Mouse (Mus musculus) forebrain, embryonic 13.5 days (tissue): ENCODE data around the gene Borcs5. TPM values are rescaled to one million over a fixed set of nuclear protein-coding genes. Genes with fewer than 3 reads are reported as not detected.

Experiments
- ATAC-seq: fragments of 200-750 bp; cut with Nextera tagmentation; 2 replicates; pipeline ENCODE4 v1.8.0; 2017
- H3K27ac ChIP-seq: fragments of 300-500 bp; sonication (generic); 2 replicates; pipeline ENCODE4 v1.5.1; 2015; ENCODE audit warnings: inconsistent platforms, mild to moderate bottlenecking, moderate library complexity
- H3K27me3 ChIP-seq: fragments of 300-500 bp; sonication (generic); 2 replicates; pipeline ENCODE4 v1.6.1; 2015; ENCODE audit warnings: mild to moderate bottlenecking, inconsistent platforms
- H3K36me3 ChIP-seq: fragments of 300-500 bp; sonication (generic); 2 replicates; pipeline ENCODE4 v1.6.1; 2015; ENCODE audit warnings: mild to moderate bottlenecking, inconsistent platforms; ENCODE audit not compliant: poor library complexity, severe bottlenecking
- H3K4me1 ChIP-seq: fragments of 300-500 bp; sonication (generic); 2 replicates; pipeline ENCODE4 v1.6.1; 2015; ENCODE audit warnings: inconsistent platforms
- H3K4me2 ChIP-seq: fragments of 300-500 bp; sonication (generic); 2 replicates; pipeline ENCODE4 v1.6.1; 2015; ENCODE audit warnings: inconsistent platforms, mild to moderate bottlenecking, moderate library complexity
- H3K4me3 ChIP-seq: fragments of 300-500 bp; sonication (generic); 2 replicates; pipeline ENCODE4 v1.5.1; 2015; ENCODE audit warnings: mild to moderate bottlenecking, inconsistent platforms
- H3K9ac ChIP-seq: fragments of 300-500 bp; sonication (generic); 2 replicates; pipeline ENCODE4 v1.6.1; 2015; ENCODE audit warnings: mild to moderate bottlenecking, inconsistent platforms
- H3K9me3 ChIP-seq: fragments of 300-500 bp; sonication (generic); replicated peaks from 2 replicates; pipeline ENCODE4 v1.6.1; 2016; ENCODE audit warnings: inconsistent platforms
- WGBS: fragments of 180-500 bp; shearing (Covaris S2); methylation state at CpG from one replicate; pipeline ENCODE4 v1.1.7; 2015; 5-methylcytosine and 5-hydroxymethylcytosine counted together
- polyA plus RNA-seq: library from polyadenylated mRNA; unstranded; fragments of >200 nt; fragmentation: Nextera tagmentation; extraction: Ambion mirVana; gene quantifications from 2 replicates; pipeline ENCODE4 v1.2.1, GENCODE M21; 2015

Borcs5 gene
- 35.5 and 40.2 TPM in 2 replicates for polyA plus RNA-seq

DNA sequence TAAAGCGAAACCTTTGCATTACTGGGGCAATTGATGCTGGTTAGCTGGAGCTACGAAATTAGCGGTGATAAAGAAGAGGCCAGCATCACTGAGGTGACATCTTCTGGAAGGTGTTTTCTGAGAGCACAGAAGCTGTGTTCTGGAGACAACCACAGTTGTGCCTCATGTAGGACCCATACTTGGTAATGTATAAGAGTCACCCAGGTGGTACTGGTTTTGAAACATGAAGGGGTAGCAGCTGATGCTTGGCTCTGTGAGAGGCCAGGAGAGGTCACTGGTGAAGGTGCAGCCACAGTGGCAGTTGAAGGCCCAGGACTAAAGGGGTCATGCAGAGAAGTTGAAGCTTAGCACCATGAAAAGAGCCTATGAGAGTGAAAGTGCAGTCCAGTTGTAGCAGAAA lies at the start of gene Borcs5:
Gene Borcs5, plus strand, starts transcription at position 301 of the 400 bp plus-strand sequence.
- 93% methylated on average over 3 of the region's 3 CpGs for WGBS
- no peak within 1 kb of the TSS for H3K27ac ChIP-seq
- H3K4me3 ChIP-seq = no peak within 1 kb of the TSS

DNA sequence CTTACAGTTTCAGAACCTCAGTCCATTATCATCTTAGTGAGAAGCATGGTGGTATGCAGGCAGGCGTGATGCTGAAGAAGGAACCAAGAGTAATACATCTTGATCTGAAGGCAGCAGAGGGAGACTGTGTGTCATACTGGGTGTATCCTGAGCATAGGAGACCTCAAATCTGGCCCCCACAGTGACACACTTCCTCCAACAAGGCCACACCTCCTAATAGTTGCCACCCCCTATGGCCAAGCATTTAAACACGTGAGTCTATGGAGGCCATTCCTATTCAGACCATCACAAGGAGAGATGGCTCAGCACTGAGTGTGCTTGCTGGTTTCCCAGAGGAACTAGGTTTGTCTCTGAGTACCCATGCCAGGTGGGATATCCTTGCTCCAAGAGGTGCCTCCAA lies 47.7 kb upstream of the Borcs5 start:
- Histone ChIP-seq H3K27me3 (no peaks in the 10 kb centered on the region), H3K4me1 (no peaks in the 10 kb centered on the region), H3K36me3 (no peaks in the 10 kb centered on the region), H3K9me3 (no peaks in the 10 kb centered on the region), H3K4me2 (no peak overlapping the region), H3K27ac (no peak overlapping the region), H3K4me3 (no peak overlapping the region), H3K9ac (no peak overlapping the region)
- 82% methylated on average over 2 of the region's 2 CpGs for WGBS
- ATAC-seq = no peak

More for the DNA sequence above, at the start of gene Borcs5:
- H3K9me3 ChIP-seq = no peaks in the 10 kb centered on the region
- H3K27me3 ChIP-seq = no peaks in the 10 kb centered on the region
- peaks cover 11% of the 10 kb centered on the region; the same call in 1 of the 2 replicates for H3K4me1 ChIP-seq
- ATAC-seq = no peak
- no peaks in the 10 kb centered on the region; the same call in 1 of the 2 replicates for H3K36me3 ChIP-seq
- no peak within 1 kb of the TSS for H3K9ac ChIP-seq
- no peak within 1 kb of the TSS for H3K4me2 ChIP-seq

DNA sequence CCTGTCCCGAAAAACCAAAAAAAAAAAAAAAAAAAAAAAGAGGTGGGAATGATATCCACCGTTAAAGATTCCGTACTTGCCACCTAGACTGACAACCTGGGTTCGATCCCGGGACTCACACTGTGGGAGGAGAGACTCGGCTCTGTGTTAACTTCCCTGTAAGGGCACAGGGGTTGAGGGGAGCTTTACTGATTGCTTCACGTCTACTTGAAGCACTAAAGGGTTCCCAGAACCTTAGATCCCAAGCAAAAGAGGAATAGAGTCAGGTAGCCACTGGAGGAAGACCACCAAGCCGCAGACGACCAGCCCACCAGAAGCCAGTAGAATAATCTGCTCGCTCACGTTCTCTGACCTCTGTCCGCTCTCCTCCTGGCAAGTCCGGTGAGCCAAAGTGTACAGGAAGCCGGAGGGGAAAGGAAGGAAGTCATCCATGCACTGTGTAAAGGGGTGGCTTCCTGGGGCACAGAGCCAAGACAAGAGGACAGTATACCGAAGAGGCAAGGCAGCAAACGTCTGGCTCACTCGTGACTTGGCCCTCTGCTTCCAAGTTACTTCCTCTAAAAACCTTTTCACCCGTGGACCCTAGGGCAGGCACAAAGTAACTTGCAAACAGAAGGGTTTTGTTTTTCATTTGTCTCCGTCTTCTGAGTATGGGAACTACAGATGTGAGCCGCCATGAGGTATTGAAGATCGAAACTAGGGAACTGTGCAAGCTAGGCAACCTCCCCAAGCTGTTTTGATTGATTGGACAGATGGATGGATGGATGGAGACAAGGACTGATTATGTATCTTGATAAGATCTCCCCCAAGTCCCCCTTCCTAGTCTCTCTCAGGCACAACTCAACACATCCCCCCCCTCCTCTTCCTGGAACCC lies 44.5 kb upstream of the Borcs5 start:
- Histone ChIP-seq H3K27ac (no peak overlapping the region), H3K36me3 (no peaks in the 10 kb centered on the region), H3K4me3 (no peak overlapping the region), H3K27me3 (no peaks in the 10 kb centered on the region), H3K9ac (no peak overlapping the region), H3K4me2 (no peak overlapping the region), H3K4me1 (no peaks in the 10 kb centered on the region), H3K9me3 (no peaks in the 10 kb centered on the region)
- ATAC-seq = no peak
- WGBS = 90% methylated on average over 20 of the region's 21 CpGs

DNA sequence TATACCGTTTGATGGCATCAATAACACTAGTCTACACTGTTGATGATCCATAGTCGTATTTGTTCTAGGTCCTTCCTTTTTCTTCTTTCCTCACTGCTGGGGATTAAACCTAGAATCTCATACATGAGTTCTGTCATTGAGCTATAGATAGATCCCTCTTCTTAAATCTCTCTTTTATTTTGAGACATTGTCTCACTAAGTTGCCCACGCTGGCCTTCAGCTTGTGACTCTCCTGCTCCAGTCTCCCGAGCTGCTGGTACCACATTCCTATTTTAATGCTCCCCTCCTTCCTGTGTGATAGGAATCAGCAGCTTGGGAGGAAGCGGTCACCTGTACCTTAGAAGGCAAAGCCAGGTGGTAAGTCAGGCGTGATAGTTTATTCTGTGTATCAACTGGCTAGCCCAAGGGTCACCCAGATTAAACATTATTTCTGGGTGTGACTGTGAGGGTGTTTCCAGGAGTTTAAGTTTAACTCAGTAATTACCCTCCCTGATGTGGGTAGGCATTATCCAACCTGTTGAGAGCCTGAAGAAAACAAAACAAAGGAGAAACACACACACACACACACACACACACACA lies 41.6 kb upstream of the Borcs5 start:
- 91% methylated on average over 6 of the region's 6 CpGs for WGBS
- no peaks in the 10 kb centered on the region for H3K9me3 ChIP-seq
- ATAC-seq = no peak

GRCm38 (mm10) chr6:134599239-134599638 lies 40.1 kb upstream of the Borcs5 start:
- H3K27ac ChIP-seq = no peak overlapping the region
- no peaks in the 10 kb centered on the region for H3K27me3 ChIP-seq
- H3K4me3 ChIP-seq = no peak overlapping the region
- no peaks in the 10 kb centered on the region for H3K36me3 ChIP-seq
- no peak for ATAC-seq
- H3K9ac ChIP-seq = no peak overlapping the region
- no peaks in the 10 kb centered on the region for H3K9me3 ChIP-seq
- 67% methylated on average over 1 of the region's 1 CpGs for WGBS
- no peaks in the 10 kb centered on the region for H3K4me1 ChIP-seq
- no peak overlapping the region for H3K4me2 ChIP-seq

More for the DNA sequence above, 41.6 kb upstream of the Borcs5 start:
- Histone ChIP-seq H3K9ac (no peak overlapping the region), H3K27ac (no peak overlapping the region), H3K4me3 (no peak overlapping the region), H3K4me2 (no peak overlapping the region), H3K27me3 (no peaks in the 10 kb centered on the region), H3K4me1 (no peaks in the 10 kb centered on the region), H3K36me3 (no peaks in the 10 kb centered on the region)

- Histone ChIP-seq H3K4me2 (no peak overlapping the region), H3K9ac (no peak overlapping the region), H3K4me1 (no peaks in the 10 kb centered on the region), H3K9me3 (no peaks in the 10 kb centered on the region), H3K36me3 (no peaks in the 10 kb centered on the region), H3K27me3 (no peaks in the 10 kb centered on the region), H3K27ac (no peak overlapping the region), H3K4me3 (no peak overlapping the region)
- ATAC-seq = no peak
- WGBS = 60% methylated on average over 7 of the region's 7 CpGs
Measured at GRCm38 (mm10) chr6:134601130-134601529, 38.2 kb upstream of the Borcs5 start.

GRCm38 (mm10) chr6:134601766-134602165 lies 37.5 kb upstream of the Borcs5 start:
- Histone ChIP-seq H3K4me3 (no peak overlapping the region), H3K9me3 (no peaks in the 10 kb centered on the region), H3K4me2 (no peak overlapping the region), H3K36me3 (no peaks in the 10 kb centered on the region), H3K4me1 (no peaks in the 10 kb centered on the region), H3K27me3 (no peaks in the 10 kb centered on the region), H3K27ac (no peak overlapping the region), H3K9ac (no peak overlapping the region)
- 66% methylated on average over 3 of the region's 3 CpGs for WGBS
- no peak for ATAC-seq

GRCm38 (mm10) chr6:134602371-134603003 lies 36.8 kb upstream of the Borcs5 start:
- Histone ChIP-seq H3K27me3 (no peaks in the 10 kb centered on the region), H3K27ac (no peak overlapping the region), H3K9me3 (no peaks in the 10 kb centered on the region), H3K9ac (no peak overlapping the region), H3K4me3 (no peak overlapping the region), H3K4me2 (no peak overlapping the region), H3K36me3 (no peaks in the 10 kb centered on the region), H3K4me1 (no peaks in the 10 kb centered on the region)
- no peak for ATAC-seq
- 66% methylated on average over 10 of the region's 10 CpGs for WGBS

- H3K9ac ChIP-seq = no peak overlapping the region
- no peaks in the 10 kb centered on the region for H3K4me1 ChIP-seq
- H3K4me2 ChIP-seq = no peak overlapping the region
- no peak overlapping the region for H3K27ac ChIP-seq
- H3K36me3 ChIP-seq = no peaks in the 10 kb centered on the region
- 96% methylated on average over 3 of the region's 3 CpGs for WGBS
- no peaks in the 10 kb centered on the region for H3K27me3 ChIP-seq
- no peak overlapping the region for H3K4me3 ChIP-seq
- H3K9me3 ChIP-seq = no peaks in the 10 kb centered on the region
- ATAC-seq = no peak
Measured at GRCm38 (mm10) chr6:134605196-134605595, 34.1 kb upstream of the Borcs5 start.

- H3K27me3 ChIP-seq = no peaks in the 10 kb centered on the region
- no peak overlapping the region for H3K4me2 ChIP-seq
- no peak overlapping the region for H3K4me3 ChIP-seq
- no peaks in the 10 kb centered on the region for H3K36me3 ChIP-seq
- H3K9me3 ChIP-seq = no peaks in the 10 kb centered on the region
- no peak overlapping the region for H3K9ac ChIP-seq
- no peak for ATAC-seq
- H3K27ac ChIP-seq = no peak overlapping the region
- 65% methylated on average over 6 of the region's 6 CpGs for WGBS
- H3K4me1 ChIP-seq = no peaks in the 10 kb centered on the region
Measured at GRCm38 (mm10) chr6:134606540-134606939, 32.8 kb upstream of the Borcs5 start.

GRCm38 (mm10) chr6:134606949-134607746 lies 32.2 kb upstream of the Borcs5 start:
- Histone ChIP-seq H3K36me3 (no peaks in the 10 kb centered on the region), H3K4me2 (no peak overlapping the region), H3K9ac (no peak overlapping the region), H3K4me3 (no peak overlapping the region), H3K27me3 (no peaks in the 10 kb centered on the region), H3K4me1 (no peaks in the 10 kb centered on the region), H3K27ac (no peak overlapping the region), H3K9me3 (no peaks in the 10 kb centered on the region)
- peak; percentile 68; the same call in 1 of the 2 replicates for ATAC-seq
- WGBS = 54% methylated on average over 9 of the region's 9 CpGs
